Mouse (Mus musculus): ENCODE results near the gene Fn3krp.

- TF ChIP-seq CTCF (IDR thresholded peaks at IDR 0.05; ENCODE audit: low read depth) (no peak), EP300 (IDR thresholded peaks at IDR 0.05; ENCODE audit: low read depth) (no peak)
Measured at GRCm38 (mm10) chr11:121380294-121380693, 40.9 kb upstream of the Fn3krp start.

All from heart, postnatal 0 days (tissue).